Mouse (Mus musculus) cerebellum, adult 11 months (tissue): Measurements from ENCODE around the gene Lelp1.

Source experiments
- DNase-seq: peaks from one replicate; pipeline ENCODE4 v3.0.0; 2022

Lelp1 gene

GRCm38 (mm10) chr3:92142644-92143043 lies at the start of gene Lelp1:
Lelp1 (minus strand) TSS chr3:92142744.
- DNase-seq, result no peak

DNA sequence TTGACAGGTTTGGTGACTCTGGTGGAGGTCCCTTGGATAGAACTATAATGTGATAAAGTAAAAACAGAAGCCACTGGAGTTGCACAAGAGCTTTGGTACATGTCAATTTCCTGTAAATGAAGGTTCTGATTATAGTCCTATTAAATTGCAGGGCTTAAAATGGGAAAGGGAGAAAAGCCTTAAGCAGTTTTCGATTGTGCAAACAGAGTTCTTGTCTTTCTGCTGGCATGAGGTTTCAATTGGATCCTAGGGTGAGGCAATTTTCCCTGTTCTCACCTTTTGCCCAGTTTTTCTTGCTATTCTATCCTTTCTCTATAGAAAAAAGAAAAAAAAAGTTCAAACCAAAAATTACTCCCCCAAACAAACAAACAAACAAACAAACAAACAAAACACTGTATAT lies 34.3 kb upstream of the Lelp1 start:
- no peak for DNase-seq

DNA sequence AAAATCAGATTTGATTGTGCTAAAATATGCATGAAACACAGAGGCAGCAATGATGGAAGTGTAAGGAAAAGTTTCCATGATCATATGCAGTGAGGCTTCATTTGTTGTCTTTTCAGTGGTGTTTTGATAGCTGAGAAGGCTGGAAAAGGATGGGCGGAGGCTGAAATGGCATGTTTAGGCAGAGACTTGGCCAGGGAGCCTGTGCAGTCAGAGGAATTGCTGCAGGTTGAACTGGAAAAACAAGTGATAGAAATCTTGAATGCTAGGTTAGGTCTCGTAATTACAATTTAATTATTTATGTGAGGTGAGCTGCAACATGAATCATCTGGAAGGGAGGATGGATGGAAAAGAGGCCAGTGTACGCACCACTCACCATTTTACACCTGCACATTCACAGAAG lies 27.3 kb upstream of the Lelp1 start:
- DNase-seq, result no peak

DNA sequence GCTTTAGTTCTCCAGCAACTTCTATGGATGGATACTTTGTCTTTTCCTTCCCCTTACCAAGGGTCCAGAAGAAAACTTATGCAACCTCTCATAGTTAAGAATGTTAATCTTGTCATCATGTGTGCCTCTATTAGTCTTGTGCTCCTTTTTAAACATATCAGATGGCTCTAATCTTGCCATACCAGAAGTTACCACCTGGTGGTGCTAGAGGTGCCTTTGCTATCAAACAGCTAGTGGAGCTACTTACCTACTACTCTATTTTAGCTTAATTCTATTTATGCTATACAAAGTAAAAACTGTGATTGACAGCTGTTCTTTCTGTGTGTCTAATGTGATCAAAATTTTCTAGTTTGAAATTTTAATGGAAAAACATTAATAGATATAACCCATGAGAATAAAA lies 10.8 kb upstream of the Lelp1 start:
- DNase-seq, result no peak

DNA sequence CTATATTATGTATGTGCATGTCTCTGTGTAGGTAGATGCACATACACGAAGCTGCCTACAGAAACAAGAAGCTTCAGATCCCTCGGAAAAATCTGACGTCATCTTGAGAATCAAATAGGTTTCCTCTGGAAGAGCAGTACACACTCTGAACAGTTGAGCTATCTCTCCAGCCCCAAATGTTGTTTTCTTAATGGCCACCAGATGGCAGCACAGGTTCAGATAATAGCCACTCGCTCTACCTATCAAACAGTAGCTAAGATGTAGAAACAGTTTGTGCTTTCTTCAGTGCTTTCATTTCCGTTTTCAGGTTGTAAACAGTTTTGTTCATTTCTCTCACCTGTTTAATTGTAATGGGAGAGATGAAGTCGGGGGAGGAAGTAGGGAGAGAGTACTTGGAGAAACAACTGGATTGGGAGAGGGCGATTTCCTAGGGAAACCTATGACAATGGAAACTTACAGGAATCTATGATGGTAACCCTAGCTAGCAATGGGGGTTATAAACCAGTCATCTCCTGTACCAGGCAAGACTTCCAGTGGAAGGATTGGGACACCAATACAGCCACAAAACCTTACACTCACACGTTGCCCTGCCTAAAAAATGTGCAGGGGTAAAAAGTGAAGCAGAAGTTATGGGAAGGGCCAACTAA lies 8.2 kb upstream of the Lelp1 start:
- peak; percentile 11 for DNase-seq

- DNase-seq, result no peak
These were observed 5.4 kb upstream of the Lelp1 start for GRCm38 (mm10) chr3:92147913-92148312.

DNA sequence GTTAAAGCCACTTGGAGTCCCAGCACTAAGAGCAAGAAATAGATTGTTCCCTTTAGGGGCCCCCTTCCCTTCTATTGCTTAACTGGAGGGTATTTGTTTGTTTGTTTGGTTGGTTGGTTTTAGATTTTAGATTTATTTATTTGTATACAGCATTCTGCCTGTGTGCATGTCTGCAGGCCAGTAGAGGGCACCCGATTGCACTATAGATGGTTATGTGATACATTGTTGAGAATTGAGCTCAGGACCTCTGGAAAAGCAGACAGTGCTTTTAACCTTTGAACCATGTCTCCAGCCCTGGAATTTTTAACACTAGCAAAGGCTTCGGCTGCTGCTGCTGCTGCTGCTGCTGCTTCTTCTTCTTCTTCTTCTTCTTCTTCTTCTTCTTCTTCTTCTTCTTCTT lies 4.9 kb upstream of the Lelp1 start:
- DNase-seq, result no peak

- DNase-seq, result no peak
These were observed 18.7 kb downstream of the Lelp1 start, which contains the start of gene Prr9 for GRCm38 (mm10) chr3:92123847-92124246. Prr9 (minus strand) TSS chr3:92123947.

- no peak for DNase-seq
These were observed 21.6 kb downstream of the Lelp1 start for GRCm38 (mm10) chr3:92120902-92121301.

DNA sequence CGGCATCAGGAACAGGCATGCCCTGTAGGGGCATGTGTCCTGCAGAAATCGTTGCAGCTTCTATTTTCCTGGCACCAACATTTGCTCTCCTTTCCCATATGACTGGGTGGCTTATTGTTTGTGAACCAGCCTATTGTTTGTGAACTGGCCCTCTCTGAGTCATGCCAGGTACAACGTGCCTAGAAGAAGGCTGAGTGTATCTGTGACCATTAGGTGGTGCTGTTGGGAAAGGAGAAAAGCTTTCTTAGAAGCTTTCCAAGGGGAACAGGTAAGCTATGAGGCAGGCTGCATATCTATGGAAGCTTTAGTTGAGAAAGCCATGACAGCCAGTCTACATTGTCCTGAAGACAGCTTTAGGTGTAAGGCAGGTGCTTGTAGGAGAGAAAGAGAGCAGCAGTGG lies 24.6 kb downstream of the Lelp1 start:
- DNase-seq, result no peak

- no peak for DNase-seq
These were observed 31.0 kb downstream of the Lelp1 start for GRCm38 (mm10) chr3:92111526-92111925.

GRCm38 (mm10) chr3:92110790-92111189 lies 31.8 kb downstream of the Lelp1 start:
- no peak for DNase-seq

DNA sequence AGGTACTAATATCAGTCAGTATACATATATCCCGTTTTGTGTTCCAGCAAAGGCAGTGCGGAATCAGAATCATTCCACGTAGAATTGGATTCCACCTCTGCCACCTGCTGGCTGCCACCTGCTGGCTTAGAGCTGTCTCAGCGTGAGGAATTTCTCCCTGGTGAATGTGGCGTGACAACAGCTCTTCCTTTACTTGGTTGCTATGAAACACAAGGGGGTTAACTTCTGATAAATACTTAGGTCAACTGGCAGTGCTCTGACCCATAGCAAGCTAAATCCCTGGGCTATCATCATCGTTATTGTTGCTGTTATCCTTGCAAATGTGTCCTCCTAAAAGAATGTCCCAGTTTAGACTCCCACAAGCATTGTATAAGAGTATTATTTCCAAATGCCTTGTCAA lies 36.0 kb downstream of the Lelp1 start:
- DNase-seq, result no peak
